Mouse (Mus musculus) naive thymus-derived CD4-positive, alpha-beta T cell, adult 5 months (primary cell): ENCODE data around the gene Cacna1e. TPM values are rescaled to one million over a fixed set of nuclear protein-coding genes. Genes with fewer than 3 reads are reported as not detected.

Experiments used
- polyA plus RNA-seq: library from polyadenylated mRNA; unstranded; fragments of 100-300 nt; shearing (Covaris generic); gene quantifications from one replicate; pipeline ENCODE4 v1.2.1, GENCODE M21; 2017

Gene Cacna1e
- polyA plus RNA-seq: 0.12 TPM

DNA sequence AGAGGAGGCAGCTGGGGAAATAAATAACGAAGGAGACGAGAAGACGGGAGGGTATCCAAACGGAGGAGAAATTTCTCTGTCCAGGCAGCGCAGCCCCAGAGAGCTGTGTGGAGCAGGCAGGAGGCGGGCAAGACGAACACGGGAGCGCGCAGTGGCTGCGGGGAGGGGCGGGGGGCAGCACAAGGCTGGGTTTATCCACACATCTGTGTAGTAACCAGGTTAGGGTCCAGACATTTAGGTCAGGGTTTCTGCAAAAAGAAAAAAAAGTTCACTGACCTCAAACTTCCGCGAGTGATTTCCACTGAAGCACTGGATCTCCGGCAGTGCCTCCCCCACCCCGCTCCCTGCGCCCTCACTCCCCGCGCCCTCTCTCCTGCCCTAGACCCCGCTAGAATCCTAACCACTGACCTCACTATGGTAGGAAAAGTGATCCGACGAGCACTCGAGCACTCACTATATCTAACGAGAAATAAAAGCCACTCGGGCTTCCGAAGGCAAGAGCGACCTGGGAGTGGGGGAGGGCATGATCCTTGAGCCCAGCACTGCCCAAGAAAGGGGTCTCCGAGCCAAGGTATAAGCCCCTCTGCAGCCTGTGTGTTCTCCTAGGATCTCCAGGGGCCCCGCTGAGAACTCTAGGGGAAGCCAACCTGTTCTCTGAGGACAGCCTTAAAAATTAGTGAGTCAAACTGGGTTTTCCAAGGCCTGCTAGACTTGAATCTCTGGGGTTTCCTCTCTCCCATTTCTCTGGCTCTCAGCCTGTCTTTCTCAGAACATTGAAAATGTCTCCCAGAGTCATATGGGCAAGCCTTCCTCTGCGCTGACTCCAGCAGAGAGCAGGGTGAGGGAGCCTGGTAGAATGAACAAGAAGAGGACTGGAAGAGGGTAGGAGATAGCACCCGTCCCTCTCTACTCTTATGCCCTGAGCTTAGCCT, at the start of gene Cacna1e:
Gene Cacna1e (minus strand): TSS at position 227 of the 932 bp plus-strand sequence.

Other genes starting within 250 kb of the Cacna1e start
- 128 TPM for gene Ier5, start 215.1 kb upstream of the Cacna1e start, polyA plus RNA-seq